Mouse (Mus musculus) left cerebral cortex, postnatal 14 days (tissue): ENCODE measurements at regions not wholly inside any gene's neighbourhood (a gene's known extent, or its start where the extent isn't known, plus 50 kb on each side); places are given as distances from the start of the nearest gene placed in this dataset.

Experiments
- DNase-seq, 2 experiments: peaks; one replicate each; pipeline ENCODE4 v3.0.0; 2021 to 2022; ENCODE audit warnings: low spot score in 2 of 2, mixed read lengths in 1 of 2
- intact Hi-C: fragments of 180-260 bp; cut with DNase I; formaldehyde crosslinking; loops from one replicate; pipeline ENCODE4 v1.15.1; 2025
- microRNA-seq, 2 experiments: library from miRNA; unstranded; fragments of <30 nt; microRNA quantifications; one replicate each; pipeline ENCODE4 v1.2.0; 2022

DNA sequence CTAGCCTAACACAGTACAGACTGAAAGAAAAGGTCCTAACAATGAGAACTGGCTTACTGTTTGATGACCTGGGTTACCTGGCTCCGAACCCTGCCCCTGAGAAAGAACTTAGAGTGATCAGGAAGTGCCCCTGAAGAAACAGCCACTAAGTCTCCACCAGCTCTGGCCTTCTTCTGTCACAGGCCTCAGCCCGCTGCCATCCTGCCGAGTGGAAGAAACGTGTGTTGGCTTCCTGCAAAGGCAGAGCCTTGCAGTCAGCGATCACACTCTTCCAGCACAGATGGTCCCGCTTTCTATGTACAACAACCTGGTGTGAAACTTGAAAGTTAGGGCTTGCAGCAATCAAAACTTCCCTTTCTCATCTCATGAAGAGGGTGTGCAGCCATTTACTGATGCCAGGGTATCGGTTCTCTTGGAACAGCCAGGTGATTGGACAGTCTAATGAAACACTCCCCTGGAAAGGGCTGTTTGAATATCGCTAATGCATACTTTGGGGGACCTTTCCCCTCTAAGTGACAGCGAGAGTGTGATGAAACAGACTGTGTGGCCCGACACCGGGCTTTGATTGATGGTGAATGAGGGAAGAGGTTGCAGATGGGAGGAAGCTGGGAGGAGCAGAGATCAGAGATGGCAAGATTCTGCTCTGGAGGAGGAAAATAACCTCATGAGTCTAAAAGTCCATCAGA lies 89.4 kb upstream of the Elac2 start:
- intact Hi-C loops: loop anchor here (10.0 kb wide), 1 partner anchor 145 kb away; no protein-coding TSS in a partner anchor
- peak; percentile 10 to 14 for DNase-seq

DNA sequence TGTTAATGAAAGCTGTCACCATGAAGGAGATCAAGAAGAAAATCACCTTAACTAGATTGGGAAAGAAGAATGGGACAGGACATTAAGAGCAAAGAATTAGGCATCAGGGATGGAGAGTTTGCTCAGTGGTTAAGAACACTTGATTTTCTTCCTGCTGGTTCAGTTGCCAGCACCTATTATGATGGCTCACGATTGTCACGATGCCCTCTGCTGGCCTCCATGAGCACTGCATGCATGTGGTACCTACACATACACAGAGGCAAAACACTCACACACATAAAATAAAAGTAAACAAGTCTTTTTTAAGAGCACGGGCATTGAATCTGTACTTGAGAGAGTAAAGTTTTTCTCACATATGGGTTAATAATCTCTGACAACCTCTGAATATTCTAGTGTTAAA lies 88.1 kb upstream of the Elac2 start:
- peak; percentile 17 to 25 for DNase-seq

DNA sequence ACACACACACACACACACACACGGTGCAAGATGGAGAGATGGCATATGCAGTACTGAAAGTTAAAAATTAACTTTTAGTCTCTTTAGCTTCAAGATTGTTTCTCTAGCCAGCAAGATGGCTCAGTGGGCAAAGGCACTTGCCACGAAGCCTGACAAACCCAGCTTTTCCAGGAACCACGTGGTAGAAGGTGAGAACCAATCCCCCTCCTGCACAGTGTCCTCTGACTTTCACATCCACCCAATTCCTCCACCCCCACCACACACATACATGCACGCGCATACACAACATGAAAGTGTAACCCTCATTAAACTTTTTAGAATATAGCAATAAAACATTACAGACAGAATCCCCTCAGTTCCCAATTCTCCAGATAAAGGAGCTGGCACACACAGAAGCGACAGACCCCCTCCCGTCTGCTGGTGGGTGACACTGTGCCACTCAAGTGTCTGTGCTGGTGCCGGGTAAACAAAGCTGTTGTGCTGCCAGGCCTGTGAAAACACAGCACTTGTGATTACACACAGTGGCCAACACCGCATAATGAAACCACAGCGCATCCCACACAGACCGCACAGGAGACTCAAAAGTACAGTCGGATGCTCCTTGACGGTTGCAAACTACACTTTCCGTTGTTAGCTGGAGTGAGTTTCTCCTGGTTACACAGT lies 82.9 kb upstream of the Elac2 start:
- intact Hi-C loops: loop anchor here (5.0 to 10.0 kb wide), 2 partner anchors 151 to 974 kb away; partner anchors contain the start of gene Hs3st3b1

More for the DNA sequence above, 88.1 kb upstream of the Elac2 start:
- intact Hi-C loops: loop anchor here (10.0 kb wide), 1 partner anchor 146 kb away; no protein-coding TSS in a partner anchor

DNA sequence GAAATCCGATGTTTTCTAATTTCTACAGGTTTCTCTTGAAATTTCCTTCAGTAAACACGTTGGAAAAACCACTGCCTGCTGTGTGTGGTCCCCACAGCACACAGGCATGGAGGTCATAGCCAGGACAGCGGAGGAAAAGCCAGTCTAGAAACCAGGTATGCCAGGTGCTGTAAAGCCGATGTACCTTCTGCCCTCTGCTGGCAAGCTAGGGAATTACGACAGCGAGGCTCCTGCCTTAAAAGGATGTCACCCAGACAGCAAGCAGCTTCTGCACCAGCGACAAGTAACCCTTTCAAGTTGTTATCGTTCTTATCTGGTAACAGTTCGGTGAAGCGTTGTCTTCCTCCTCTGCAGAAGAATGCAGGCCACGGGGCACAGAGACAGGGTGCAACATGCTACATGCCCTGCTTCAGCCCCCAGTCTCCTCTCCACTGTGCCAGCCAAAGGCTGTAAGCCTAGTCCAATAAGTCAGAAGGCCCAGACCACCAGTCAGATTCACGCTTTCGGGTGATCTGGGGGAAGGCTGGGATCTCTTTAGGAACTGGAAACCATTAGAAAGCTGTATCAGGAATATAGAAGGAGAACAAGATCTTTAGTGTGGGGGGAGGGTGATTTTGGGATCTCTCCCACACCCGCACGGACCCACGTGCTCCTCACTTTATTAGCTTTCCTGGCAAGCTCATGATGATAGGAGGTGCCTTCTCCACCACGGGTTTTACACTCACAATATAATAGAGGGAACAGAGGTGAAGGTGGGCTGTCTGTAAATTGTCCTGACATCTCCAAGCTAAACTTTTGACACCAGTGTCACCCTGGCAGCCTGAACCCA lies 79.9 kb upstream of the Elac2 start:
- DNase-seq: peak; percentile 87 to 90

More for the DNA sequence above, 82.9 kb upstream of the Elac2 start:
- peak; percentile 4 to 32 for DNase-seq

DNA sequence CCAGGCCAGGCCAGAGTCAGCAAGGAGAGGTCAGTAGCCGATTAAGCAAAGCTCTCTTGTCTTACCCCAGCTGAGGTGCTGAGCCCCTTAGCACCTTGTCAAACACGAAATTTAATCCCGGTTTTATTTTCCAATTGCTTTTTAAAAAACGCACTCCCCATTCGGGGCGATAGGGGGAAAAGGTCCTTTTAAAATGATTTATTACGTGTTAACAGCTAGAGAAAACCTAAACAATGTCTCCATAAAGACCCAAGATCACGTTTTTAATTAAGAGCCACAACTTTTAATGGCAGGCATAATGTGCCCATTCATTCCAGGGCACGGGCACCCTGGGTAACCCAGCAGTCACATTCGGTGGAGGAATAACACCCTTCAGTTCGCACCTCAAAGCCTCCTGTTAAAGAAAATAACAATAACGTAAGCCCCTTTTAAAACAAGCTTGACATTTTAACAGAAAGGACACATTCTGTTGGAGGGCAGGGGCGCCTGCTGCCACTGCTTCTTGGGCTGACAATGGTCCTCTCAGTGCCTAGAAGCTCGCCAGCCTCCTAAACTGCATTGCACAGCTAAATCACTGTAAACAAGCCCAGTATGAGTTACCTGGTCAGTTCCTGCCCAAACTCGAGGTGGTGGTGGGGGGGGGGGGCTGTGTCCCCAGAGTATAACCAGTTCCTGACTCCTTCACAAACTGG lies 79.1 kb upstream of the Elac2 start:
- intact Hi-C loops: loop anchor here (5.0 to 10.0 kb wide), 2 partner anchors 155 to 977 kb away; partner anchors contain the start of gene Hs3st3b1
- DNase-seq: no peak

More for the DNA sequence above, 79.9 kb upstream of the Elac2 start:
- intact Hi-C loops: loop anchor here (5.0 to 10.0 kb wide), 2 partner anchors 154 to 977 kb away; partner anchors contain the start of gene Hs3st3b1

DNA sequence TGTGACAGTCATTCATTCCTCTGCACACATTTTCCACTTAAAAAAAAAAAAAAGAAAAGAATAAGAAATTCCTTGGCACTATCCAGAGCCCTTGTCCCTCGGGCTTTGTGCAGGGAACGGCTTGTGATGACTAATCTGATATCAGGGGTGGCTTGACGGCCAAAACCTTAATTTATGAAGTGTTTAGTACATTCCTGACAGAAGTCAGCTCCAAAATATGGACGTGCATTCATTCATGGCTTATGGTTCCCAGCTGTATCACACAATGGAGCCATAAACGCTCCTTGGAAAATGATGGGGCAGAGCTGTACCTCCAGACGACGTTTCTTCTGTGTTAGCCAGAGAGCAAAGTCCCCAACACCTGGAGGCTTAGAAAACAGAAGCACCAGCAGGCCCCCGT lies 62.1 kb upstream of the Elac2 start:
- intact Hi-C loops: no loop called here
- no peak for DNase-seq

DNA sequence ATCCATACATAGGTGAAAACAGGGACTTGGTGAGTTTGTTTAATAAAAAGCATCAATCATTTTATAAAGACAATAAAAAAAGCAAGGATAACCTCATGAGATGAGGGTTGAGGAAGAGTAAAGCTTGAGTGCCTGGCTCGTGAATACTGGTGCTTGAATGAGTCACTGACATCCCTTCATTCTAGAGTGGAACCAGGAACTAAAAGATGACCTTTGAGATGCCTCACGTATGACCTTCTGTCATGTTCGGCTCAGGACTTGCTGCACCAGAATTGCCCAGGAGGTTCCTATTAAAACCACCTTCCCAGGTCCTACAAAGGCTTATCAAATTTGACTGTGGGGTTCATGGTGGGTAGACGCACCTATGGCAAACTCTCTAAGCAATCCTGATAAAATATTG lies 61.5 kb upstream of the Elac2 start:
- no peak for DNase-seq
- intact Hi-C loops: no loop called here

DNA sequence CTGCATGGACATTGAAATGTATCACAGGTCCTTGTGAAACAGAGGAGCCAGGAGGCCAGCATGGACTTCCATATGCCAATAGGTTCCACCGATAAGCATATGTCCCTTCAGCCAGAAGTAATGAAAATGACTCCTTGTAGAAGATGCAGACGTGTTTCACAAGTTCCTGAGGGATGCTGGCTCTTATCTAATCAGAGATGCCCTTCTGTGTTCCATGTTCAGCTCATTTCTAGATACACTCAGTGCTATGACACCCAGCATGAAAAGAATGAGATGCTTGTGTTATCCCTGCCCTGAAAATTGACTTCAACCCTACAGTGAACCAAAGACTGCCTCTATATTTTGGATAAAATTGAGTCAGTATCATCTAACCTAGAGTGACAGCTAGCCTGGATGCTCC lies 53.8 kb upstream of the Elac2 start:
- DNase-seq: no peak
- intact Hi-C loops: no loop called here

DNA sequence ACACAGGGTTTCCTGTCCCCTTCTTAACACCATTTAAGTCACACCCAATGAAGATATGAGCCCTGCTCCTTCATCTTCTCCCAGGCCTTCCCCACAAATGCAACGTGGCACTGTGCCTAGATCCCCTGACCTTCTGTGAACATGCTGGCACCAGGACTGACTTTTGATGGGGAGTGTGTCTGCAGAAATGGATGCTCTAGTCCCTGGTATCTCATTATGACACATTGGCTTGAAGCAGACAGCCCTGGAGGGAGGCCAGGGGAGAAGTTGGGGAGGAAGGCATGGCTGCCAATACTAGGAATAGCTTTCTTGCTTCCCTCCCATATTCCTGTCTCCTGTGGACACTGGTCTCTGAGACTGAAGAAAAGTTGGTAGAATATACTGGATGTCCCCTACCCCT lies 52.9 kb upstream of the Elac2 start:
- intact Hi-C loops: no loop called here
- DNase-seq: no peak

Small RNA genes in the stretch of these regions (microRNA-seq; reads per million reads assigned to microRNA genes)
- 0 reads per million in 2 experiments for gene Gm24275
